Mouse (Mus musculus) lung, adult 2 months (tissue): ENCODE measurements at regions not wholly inside any gene's neighbourhood (a gene's known extent, or its start where the extent isn't known, plus 50 kb on each side); places are given as distances from the start of the nearest gene placed in this dataset.
A peak's percentile ranks its signal among the peaks of the same experiment; 100 is the strongest.

Source experiments
- DNase-seq: peaks from one replicate; pipeline ENCODE4 v3.0.0; 2022
- H3K4me1 ChIP-seq: fragments of 200-500 bp; 2 replicates; pipeline ENCODE4 v1.6.1; 2011; ENCODE audit warnings: low read length; ENCODE audit not compliant: control insufficient read depth, insufficient read depth
- H3K4me3 ChIP-seq: fragments of 200-500 bp; replicated peaks from 2 replicates; pipeline ENCODE3; 2011; ENCODE audit warnings: low read depth, mild to moderate bottlenecking, control low read depth, low read length; ENCODE audit errors: extremely low read depth
- CTCF ChIP-seq: fragments of 200-500 bp; IDR thresholded peaks from 2 replicates; pipeline ENCODE4 v1.5.1; 2011; ENCODE audit warnings: mild to moderate bottlenecking, low read length, control low read depth; ENCODE audit not compliant: insufficient read depth
- POLR2A ChIP-seq: fragments of 200-500 bp; IDR thresholded peaks from 2 replicates; pipeline ENCODE4 v1.6.1; 2011; ENCODE audit warnings: low read depth, mild to moderate bottlenecking, control low read depth, low read length, borderline replicate concordance; ENCODE audit errors: extremely low read depth
- WGBS: fragments of 180-500 bp; shearing (Covaris S2); methylation state at CpG from one replicate; pipeline ENCODE4 v1.1.7; 2018; 5-methylcytosine and 5-hydroxymethylcytosine counted together

DNA sequence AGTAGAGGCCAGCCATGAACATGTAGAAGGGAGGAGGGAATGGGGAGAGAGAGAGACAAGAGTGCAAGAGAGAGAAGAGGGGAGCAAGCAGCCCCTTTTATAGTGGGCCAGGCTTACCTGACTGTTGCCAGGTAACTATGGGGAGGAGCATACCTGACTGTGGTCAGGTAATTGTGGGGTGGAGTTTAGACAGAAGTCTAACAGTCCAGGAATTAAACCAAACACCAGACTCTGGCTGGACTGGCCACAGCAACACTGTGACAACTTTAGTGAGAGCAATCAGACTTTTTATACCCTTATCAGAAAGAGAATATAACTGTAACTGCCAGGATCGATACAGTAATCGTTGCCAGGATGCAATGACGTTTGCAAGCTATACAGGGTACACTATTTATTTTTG lies 133.8 kb downstream of the Cand1 start:
- DNase-seq, result no peak
- H3K4me3 ChIP-seq, result no peak overlapping the region
- TF ChIP-seq CTCF (no peak), POLR2A (no peak)
- H3K4me1 ChIP-seq, result no peaks in the 10 kb centered on the region; the same call in 1 of the 2 replicates
- 68% methylated on average over 3 of the region's 3 CpGs for WGBS

GRCm38 (mm10) chr10:119105279-119105881 lies 134.5 kb downstream of the Cand1 start:
- Histone ChIP-seq H3K4me1 (no peaks in the 10 kb centered on the region; the same call in 1 of the 2 replicates), H3K4me3 (no peak overlapping the region)
- TF ChIP-seq CTCF (no peak), POLR2A (no peak)
- no peak for DNase-seq
- WGBS, result 62% methylated on average over 7 of the region's 7 CpGs

- no peaks in the 10 kb centered on the region for H3K4me1 ChIP-seq
- H3K4me3 ChIP-seq, result no peak overlapping the region
- 30% methylated on average over 7 of the region's 7 CpGs for WGBS
- no peak for DNase-seq
- no peak for TF ChIP-seq POLR2A
- TF ChIP-seq CTCF, result 0 out of 2 replicates have a peak, but pooled peaks have one; percentile 12
Measured at GRCm38 (mm10) chr10:119100511-119100910, 139.3 kb downstream of the Cand1 start.

- no peak for DNase-seq
- TF ChIP-seq POLR2A (no peak), CTCF (no peak)
- 42% methylated on average over 10 of the region's 10 CpGs for WGBS
- Histone ChIP-seq H3K4me3 (no peak overlapping the region), H3K4me1 (no peaks in the 10 kb centered on the region)
Measured at GRCm38 (mm10) chr10:119099092-119099792, 140.6 kb downstream of the Cand1 start.

GRCm38 (mm10) chr10:119094166-119094565 lies 145.7 kb downstream of the Cand1 start:
- WGBS, result 90% methylated on average over 11 of the region's 11 CpGs
- Histone ChIP-seq H3K4me1 (no peaks in the 10 kb centered on the region), H3K4me3 (no peak overlapping the region)
- no peak for DNase-seq
- TF ChIP-seq POLR2A, result no peak
- no peak for TF ChIP-seq CTCF

- DNase-seq, result no peak
- WGBS, result 95% methylated on average over 4 of the region's 4 CpGs
Measured at GRCm38 (mm10) chr10:119087886-119088285, 152.0 kb downstream of the Cand1 start.

GRCm38 (mm10) chr10:119087071-119087665 lies 152.7 kb downstream of the Cand1 start:
- WGBS, result 85% methylated on average over 5 of the region's 5 CpGs
- no peak for TF ChIP-seq CTCF
- TF ChIP-seq POLR2A, result no peak

More at GRCm38 (mm10) chr10:119087886-119088285, 152.0 kb downstream of the Cand1 start:
- TF ChIP-seq CTCF (no peak), POLR2A (no peak)
- Histone ChIP-seq H3K4me3 (no peak overlapping the region), H3K4me1 (no peaks in the 10 kb centered on the region)

GRCm38 (mm10) chr10:119086450-119086849 lies 153.4 kb downstream of the Cand1 start:
- WGBS, result 43% methylated on average over 5 of the region's 5 CpGs
- TF ChIP-seq CTCF (no peak), POLR2A (no peak)
- Histone ChIP-seq H3K4me3 (no peak overlapping the region), H3K4me1 (no peaks in the 10 kb centered on the region)
- no peak for DNase-seq

More at GRCm38 (mm10) chr10:119087071-119087665, 152.7 kb downstream of the Cand1 start:
- Histone ChIP-seq H3K4me1 (no peaks in the 10 kb centered on the region), H3K4me3 (no peak overlapping the region)
- DNase-seq, result no peak

GRCm38 (mm10) chr10:119083431-119083830 lies 156.4 kb downstream of the Cand1 start:
- H3K4me1 ChIP-seq, result no peaks in the 10 kb centered on the region
- H3K4me3 ChIP-seq, result no peak overlapping the region
- no peak for TF ChIP-seq CTCF
- TF ChIP-seq POLR2A, result no peak
- DNase-seq, result no peak
- 72% methylated on average over 4 of the region's 4 CpGs for WGBS
